Mouse (Mus musculus): Measurements from ENCODE around the gene Cym. TPM values are rescaled to one million over a fixed set of nuclear protein-coding genes. Genes with fewer than 3 reads are reported as not detected.

The Cym gene
- total RNA-seq, 2 experiments from 2014 or later: not detected

DNA sequence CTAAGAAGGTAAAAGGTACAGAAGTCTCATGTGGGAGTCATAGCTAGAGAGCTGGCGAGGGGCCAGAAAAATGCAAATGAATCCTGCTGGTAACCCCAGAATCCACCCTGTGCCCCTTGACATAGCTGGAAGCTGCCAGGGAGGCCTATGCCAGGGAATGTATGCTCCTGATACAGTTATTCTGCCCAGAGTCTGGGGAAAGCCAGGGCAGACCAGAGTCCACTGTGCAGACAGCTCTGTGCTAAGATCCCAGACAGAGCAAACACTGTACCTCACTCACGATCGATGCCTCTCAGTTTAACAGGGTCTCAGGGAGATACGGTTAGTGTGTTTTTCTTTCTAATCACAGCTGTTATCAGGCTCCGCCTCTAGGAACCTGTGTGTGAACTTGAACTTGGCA lies 8.3 kb upstream of the Cym start:
- no peak for ATAC-seq (replicated peaks; ENCODE audit: low FRiP score, poor library complexity, severe bottlenecking)

DNA sequence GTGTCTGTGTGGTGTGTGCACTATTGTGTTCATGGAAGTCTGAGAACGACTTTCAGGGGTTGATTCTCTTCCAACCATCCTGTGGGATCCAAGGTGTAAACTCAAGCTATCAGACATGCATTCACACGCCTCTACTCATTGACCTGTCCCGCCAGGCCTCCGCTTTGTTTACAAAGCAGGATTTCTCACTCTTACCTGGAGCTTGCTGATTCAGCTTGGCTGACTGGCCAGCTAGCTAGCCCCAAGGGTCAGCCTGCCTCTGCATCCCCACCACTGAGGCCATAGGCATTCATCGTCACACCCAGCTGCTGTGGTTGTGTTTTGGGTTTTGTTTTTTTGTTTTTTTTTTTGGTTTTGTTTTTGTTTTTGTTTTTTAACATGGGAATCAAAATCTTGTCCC lies 7.7 kb upstream of the Cym start:
- no peak for ATAC-seq (replicated peaks; ENCODE audit: low FRiP score, poor library complexity, severe bottlenecking)

DNA sequence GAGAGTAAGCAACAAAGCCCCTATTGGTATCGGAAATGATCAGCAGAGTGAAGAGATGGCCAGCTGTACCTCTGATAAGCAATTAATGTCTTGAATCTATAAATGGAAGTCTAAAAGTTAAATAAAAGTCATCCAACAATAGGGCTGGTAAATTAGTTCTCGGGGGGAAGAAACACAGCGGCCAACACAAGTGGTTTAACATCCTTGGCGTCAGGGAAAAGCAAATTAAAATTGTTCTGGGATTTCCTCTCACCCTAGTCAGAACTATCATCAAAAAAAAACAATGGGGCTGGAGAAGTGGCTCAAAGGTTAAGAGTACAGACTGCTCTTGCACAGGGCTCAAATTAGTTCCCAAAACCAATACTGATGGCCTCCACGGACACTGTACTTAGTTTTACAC lies 4.3 kb upstream of the Cym start:
- no peak for ATAC-seq (replicated peaks; ENCODE audit: low FRiP score, poor library complexity, severe bottlenecking)

DNA sequence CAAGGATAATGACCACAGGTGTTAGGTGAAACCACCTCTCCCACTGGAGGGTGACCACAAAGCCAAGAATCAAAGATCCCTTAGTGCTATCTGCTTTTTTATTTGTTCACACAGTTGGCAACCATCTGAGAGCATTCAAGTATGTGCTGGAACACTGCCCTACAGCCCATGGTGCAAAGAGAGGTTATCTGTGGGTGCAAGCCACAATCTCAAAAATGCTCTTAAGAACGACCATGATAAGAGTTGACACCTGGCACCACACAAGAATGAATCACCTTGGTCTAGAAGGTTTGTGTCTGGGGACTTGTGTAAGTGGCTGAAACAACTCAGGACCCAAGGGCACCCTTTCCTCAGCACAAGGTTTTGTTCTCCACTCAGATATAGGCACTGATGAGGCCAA lies 1.7 kb upstream of the Cym start:
- ATAC-seq (replicated peaks; ENCODE audit: low FRiP score, poor library complexity, severe bottlenecking): no peak

DNA sequence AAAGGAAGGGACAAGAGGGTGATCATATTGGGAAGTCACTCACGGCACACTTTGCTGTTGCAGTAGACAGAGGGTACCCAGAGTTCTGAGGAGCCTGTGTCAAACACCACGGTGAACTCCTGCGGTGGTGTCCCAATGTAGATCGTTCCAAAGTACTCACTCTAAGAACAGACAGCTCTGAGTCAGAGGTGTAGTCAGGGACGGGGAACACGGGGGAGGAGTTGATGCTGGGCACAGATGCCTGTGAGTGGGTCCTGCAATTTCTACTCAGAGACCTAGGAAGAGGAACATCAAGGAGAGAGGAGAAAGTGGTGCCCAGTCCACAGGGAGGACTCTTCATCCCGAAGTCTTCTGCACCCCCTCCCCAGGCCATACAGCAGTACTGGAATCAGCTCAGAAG lies 3.0 kb downstream of the Cym start:
- no peak for ATAC-seq (replicated peaks; ENCODE audit: low FRiP score, poor library complexity, severe bottlenecking)

DNA sequence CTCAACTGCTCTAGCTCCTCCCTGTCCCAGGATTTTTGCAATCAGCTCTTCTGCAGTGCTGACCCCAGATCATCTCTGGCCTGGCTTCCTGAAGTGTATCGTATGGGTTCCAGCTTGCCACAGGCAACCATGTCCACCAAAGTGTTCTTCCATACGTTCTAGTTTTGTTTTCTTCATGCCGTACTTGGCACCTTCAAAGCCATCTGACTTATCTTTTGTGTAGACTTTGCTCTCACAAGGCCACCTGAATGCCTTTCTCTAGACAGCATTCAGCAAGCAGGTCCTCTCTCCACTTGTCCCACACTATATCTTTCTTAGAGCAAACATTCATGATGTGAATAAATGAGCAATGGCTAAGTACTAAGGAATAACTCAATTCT lies 4.4 kb downstream of the Cym start:
- no peak for ATAC-seq (replicated peaks; ENCODE audit: low FRiP score, poor library complexity, severe bottlenecking)

DNA sequence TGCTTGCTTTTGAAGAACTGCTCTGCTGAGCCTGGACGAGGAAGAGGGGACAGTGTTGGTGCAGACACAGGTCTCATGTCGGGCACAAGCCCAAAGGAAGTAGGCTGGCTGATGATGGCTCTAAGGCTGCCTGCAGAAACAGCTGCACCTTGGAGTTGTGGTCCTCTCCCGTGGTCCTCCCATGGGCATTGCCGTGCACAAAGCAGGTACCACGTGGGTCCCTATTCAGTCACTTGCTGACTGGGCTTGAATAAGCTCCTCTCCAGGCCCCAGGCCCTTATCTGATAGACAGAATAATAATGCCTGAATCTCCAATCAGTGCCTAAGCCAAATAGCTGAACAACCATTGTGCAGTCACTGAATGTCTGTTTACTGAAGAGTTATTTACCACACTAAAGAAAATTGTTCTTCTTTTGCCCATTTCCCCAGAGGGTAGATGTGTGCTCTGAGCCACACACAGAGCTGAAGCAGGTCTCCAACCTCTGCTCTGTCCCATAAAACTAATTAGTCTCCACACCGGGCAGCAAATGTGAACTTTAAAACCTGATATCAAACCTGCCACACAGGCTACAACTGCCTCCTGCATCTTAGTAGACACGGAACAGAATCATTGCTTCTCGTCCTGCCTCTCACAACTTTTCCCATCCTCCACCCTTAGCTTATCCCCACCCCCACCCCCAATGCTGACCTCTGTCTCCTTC lies 5.0 kb downstream of the Cym start:
- ATAC-seq (replicated peaks; ENCODE audit: low FRiP score, poor library complexity, severe bottlenecking): no peak

DNA sequence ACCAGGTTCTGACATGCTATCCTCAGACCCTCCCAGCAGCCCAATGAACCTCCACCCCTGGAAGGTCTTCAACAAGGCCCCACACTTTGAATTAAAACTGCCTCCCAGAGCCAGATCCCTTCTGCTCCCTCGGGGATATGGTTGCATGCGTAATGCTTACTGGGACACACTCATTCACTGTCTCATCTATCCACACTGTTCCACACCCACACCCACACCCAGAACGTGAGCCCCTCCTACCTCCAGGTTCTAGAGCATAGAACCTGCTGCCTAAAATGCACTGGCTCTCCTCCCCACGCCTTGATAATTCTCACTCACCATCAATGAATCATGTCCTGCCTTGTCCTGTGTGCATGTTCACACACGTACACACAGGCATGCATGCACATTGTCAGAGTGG lies 6.9 kb downstream of the Cym start:
- no peak for ATAC-seq (replicated peaks; ENCODE audit: low FRiP score, poor library complexity, severe bottlenecking)

DNA sequence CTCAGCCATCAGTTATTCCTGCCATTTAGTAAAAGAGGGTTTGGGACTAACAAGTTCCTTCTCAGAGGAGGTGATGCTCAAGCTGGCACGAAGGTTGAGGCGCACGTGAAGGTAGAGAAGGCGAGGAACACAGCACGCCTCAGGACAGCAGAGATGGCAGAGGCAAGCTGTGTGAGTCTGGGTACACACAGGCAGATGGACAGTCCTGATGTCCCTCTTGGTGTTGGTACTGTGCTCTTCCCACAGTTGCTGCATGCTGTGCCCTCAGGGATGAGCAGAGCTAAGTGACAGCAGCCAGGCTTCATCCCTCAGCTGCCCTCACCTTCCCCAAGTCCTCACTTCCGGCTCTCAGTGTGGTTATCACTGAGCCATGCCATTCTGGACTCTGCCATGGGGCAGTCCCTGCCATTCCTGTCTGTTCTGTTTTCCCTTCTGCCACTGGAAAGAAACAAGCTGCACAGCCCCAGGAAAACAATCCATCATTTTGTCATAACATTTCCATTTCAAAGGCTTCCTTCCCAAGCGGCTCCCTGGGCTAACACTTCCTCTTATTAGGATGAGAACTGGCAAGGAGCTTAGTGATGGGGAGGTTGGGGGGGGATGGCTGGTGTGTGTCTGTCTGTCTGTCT lies 13.8 kb downstream of the Cym start:
- no peak for ATAC-seq (replicated peaks; ENCODE audit: low FRiP score, poor library complexity, severe bottlenecking)

DNA sequence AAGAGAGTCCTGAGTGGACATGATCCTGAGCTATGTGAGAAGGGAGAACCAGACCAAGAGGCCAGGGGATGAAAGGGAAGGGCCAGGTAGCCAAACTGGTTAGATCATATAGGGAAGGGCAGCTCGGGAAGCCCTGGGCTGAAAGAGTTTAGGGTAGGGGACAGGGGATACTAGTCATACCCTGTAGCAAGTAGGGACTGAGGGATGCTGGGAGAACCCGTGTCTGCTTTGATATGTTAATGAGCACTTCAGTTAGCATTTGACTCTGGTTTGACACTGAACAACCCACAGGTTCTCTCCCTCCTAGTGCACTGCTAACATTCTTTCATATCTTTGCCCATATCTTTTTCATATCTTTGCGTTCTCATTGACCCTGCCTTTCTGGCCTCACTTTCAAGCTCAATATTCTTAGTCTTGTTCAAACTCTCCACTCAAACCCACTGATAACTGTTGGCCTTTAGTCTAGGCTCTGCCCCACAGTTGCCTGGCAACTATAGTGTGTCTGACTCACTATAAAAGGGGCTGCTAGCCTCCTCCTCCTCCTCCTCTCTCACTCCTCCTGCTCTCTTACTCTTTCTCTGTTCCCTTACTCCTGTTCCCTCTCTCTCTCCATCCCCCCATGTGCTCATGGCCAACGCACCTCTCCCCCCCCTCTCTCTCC lies 14.9 kb downstream of the Cym start:
- ATAC-seq (replicated peaks; ENCODE audit: low FRiP score, poor library complexity, severe bottlenecking): no peak

DNA sequence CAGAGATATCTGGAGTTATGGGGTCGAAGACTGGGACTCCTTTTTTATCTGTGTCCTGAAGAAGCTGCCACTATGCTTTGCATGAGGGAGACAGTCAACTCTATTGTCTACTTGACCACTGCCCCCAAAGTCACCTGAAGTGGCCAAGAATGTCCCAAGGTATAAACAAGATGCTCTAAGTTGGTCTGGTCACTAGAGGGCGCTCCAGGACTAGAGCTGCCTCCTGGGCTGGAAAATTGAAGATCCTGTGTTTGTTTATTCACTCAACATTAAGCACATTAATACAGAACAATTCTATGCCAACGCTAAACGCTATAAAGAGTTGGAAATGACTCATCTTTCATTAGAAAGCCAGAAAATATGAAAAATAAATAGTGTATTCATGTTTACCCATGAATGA lies 15.5 kb downstream of the Cym start:
- no peak for ATAC-seq (replicated peaks; ENCODE audit: low FRiP score, poor library complexity, severe bottlenecking)

DNA sequence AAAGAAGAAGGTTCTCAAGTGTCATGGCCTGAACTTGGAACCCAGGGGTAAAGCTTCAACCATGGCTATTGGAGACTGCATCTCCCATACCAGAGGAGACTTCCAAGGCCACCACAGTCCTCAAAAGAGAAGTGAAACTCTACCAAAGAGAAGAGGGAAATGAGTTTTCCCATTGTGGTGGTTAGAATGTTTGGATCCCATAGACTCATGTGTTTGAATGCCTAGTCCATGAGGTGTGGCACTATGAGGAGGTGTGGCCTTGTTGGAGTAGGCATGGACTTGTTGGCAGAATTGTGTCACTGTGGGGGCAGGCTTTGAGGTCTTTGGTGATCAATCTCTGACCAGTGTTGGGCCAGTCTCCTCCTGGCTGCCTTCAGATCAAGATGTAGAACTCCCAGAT lies 16.4 kb downstream of the Cym start:
- no peak for ATAC-seq (replicated peaks; ENCODE audit: low FRiP score, poor library complexity, severe bottlenecking)

DNA sequence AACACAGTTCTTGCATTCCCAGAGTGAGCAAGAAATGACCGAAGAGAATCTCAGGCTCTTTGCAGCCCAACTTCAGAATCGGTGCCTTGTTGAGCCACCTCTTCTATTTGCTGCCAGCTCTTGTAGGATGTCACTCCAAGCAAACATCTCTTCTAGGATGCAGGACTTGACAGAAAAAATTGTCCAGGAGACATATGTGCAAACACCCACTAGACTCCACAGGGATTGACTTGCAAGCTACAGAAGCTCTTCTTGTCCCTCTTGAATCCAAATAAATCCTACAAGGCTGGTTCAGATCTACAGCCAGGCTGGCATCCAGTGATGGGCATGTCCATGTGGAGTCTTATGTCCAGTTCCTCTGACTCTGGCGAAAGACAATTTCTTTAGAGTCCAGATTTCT lies 17.1 kb downstream of the Cym start:
- no peak for ATAC-seq (replicated peaks; ENCODE audit: low FRiP score, poor library complexity, severe bottlenecking)

DNA sequence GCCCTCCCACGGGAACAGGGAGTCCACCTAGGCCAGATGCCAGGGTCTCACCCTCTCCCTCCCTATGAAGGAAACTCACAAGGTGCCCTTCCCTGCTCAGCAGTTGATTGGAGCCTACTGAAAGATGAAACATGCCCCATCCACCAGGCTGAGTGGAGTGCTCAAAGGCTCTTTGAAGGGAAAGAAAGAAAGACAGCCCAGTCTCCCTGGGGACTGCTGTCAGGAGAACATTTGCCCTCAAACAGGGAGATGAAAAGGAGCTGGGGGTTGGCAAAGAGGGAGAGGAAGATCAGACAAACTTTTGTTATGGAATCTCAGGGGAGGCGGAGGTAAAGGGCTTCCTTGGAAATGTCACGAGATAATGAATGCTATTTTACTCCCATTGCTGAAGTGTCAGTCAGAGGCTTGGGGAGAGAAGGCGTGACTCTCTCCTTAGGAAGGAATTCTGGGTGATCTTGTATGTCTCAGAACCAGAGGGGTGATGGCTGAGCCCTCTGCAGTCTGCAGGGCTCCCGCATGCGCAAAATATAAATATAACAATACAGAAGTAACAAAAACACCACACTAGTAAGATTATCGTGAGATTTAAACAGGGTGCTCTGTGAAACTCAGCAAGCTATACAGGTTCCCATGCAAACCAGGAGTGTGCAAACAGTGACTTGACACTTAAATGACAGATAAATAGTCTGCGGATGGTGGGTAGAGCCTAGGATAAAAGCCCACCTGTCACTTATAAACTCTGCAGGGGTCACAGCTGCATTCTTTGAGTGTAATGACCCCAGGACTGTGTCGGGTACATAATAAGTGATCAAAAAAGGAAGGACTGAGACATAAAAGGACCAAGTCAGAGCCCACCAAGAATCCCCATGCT lies 20.0 kb downstream of the Cym start:
- no peak for ATAC-seq (replicated peaks; ENCODE audit: low FRiP score, poor library complexity, severe bottlenecking)

DNA sequence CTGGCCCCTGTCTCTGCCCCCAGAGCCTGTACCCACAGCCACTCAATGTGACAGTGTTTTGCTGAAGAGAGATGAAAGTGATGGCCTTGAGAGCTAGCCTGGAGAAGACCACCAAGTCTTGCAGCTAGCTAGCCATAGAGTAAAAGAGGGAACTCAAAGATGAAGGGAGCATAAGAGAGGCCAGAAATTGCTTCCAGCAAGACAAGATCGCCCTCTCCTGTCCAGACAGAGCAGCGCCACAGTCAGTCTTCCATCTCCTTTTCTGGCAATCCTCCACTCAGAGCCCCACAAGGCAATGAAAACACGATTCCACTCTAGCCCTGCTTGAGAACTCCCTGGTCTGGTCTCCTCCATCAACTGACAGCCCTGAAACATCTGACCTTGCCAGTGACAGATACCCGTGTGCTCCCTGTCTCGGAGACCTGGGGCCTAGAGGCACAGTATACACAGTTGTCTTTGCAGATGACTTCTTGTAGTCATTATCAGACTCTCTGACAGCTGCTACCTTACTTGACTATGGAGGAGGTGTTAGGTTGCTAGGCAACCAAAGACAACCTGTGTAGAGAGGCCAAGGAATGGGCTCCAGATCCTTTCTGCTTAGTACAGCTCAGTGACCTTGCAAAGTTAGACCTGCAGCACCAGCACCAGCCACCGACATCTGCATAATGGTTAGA lies 33.2 kb downstream of the Cym start:
- ATAC-seq (replicated peaks; ENCODE audit: low FRiP score, poor library complexity, severe bottlenecking): no peak

DNA sequence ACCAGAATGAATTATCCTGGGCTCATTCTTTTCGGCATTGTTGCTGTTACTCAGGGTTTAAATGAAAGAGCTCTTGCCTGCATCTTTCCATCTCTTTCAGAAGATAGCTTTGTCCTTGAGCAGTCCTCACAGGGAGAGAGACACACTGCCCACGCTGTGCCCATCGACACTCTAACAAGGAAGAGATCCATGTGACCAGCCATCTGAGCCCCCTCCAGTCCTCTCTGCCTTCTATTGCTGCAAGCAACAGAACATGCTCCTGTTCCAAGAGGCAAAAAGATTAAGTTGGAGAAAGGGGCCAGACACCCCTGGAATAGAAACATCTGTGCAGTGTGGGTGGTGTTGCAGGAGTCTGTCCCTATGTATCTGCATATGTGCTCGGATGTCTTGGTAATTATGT lies 34.5 kb downstream of the Cym start:
- ATAC-seq (replicated peaks; ENCODE audit: low FRiP score, poor library complexity, severe bottlenecking): no peak

DNA sequence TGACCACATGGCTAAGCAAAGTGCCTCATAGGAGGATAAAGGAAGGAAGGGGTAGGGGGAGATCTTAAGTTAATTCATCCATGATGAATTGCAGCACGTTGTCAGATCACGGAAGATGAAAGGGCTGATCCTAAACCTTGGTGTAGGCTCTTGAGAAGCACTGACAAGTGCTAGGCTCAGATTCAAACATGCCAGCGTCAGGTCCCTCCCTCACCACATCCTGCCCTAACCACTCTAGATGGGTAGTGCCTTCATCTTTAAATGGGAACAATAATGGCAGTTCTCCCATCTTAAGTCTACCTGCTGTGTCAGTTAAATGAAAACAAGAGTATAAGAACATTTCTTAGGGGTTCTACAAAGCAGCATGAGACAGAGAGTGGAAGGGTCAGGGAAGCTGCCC lies 35.9 kb downstream of the Cym start:
- no peak for ATAC-seq (replicated peaks; ENCODE audit: low FRiP score, poor library complexity, severe bottlenecking)

DNA sequence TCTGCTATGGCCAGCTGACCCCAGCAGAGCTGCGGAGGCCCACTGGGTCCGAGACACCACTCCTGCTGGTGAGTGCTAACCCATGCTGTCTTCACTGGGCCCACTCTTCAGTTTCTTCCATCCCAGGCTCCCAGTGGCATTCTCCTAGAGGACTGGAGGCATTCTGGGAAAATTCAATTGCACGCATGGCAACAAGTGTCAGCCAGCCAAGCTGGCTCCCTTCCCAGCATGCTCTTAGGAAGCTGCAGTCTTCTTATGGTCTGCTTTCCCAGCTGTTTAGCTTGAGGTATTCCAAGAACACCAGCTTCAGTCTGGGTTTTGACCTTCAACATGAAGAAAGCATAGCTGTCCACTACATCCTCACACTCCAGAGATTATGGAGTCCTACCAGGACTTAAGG lies 38.4 kb downstream of the Cym start:
- ATAC-seq (replicated peaks; ENCODE audit: low FRiP score, poor library complexity, severe bottlenecking): no peak

DNA sequence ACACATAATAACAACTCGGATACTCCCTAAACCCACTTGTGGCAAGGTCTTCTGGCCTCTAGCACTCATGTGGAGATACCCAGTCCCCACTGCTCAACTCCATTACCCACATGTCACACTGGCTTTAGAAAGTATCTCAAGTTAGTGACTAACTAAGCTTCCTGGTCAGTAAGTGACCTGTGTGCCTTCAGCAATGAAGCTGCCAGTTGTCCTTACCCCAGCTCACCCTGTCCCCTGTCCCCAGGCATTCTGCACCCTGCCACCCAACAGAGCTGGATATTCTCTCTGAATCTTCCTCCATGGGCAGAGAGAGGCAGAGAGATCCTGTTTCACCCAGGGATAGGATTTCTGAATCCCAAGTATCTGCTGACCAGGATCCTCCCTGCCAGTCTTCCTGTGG lies 38.8 kb downstream of the Cym start, which contains the start of gene Kcna10:
Kcna10 (plus strand) TSS at position 301 of the 400 bp plus-strand sequence.
- no peak for ATAC-seq (replicated peaks; ENCODE audit: low FRiP score, poor library complexity, severe bottlenecking)

DNA sequence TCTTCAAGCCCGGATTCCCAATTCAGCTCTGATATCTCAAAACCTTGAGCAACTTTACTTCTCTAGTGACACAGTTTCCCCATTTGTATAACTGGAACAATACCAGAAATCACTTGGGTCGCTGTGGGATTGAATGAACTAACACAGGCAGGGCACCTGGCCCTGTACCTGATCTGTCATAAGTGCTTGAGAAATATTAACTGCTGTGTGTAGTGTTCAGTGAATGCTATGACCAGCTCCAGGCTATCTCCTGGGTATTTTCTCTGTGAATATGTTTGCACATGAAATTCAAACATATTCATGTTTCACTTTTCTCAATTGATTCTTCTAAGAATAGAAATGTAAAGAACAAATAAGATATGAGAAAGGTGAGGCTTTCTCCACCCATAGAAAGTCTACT lies 40.7 kb downstream of the Cym start:
- ATAC-seq (replicated peaks; ENCODE audit: low FRiP score, poor library complexity, severe bottlenecking): no peak
